Mouse (Mus musculus) intestine, embryonic 14.5 days (tissue): ENCODE measurements around the gene Kcnip3. TPM values are rescaled to one million over a fixed set of nuclear protein-coding genes. Genes with fewer than 3 reads are reported as not detected.

ENCODE experiments used
- ATAC-seq: fragments of 200-750 bp; cut with Nextera tagmentation; replicated peaks from 2 replicates; pipeline ENCODE4 v1.8.0; 2017; ENCODE audit warnings: low read depth, moderate number of reproducible peaks, moderate TSS enrichment, moderate library complexity; ENCODE audit not compliant: low FRiP score, low TSS enrichment
- DNase-seq: peaks from one replicate; pipeline ENCODE4 v3.0.0-alpha.2; 2018; ENCODE audit warnings: low spot score
- H3K27ac ChIP-seq: fragments of 300-500 bp; sonication (generic); 2 replicates; pipeline ENCODE4 v1.5.1; 2014; ENCODE audit warnings: low read depth, mild to moderate bottlenecking, control low read depth
- H3K27me3 ChIP-seq: fragments of 300-500 bp; sonication (generic); replicated peaks from 2 replicates; pipeline ENCODE4 v1.6.1; 2014; ENCODE audit warnings: low read length, control low read depth; ENCODE audit not compliant: control insufficient read depth, insufficient read depth
- H3K36me3 ChIP-seq: fragments of 300-500 bp; sonication (generic); 2 replicates; pipeline ENCODE4 v1.6.1; 2014; ENCODE audit warnings: low read length, control low read depth; ENCODE audit not compliant: control insufficient read depth, insufficient read depth
- H3K4me1 ChIP-seq: fragments of 300-500 bp; sonication (generic); replicated peaks from 2 replicates; pipeline ENCODE4 v1.6.1; 2014; ENCODE audit warnings: low read length, control low read depth, mixed read lengths; ENCODE audit not compliant: control insufficient read depth, insufficient read depth
- H3K4me2 ChIP-seq: fragments of 300-500 bp; sonication (generic); 2 replicates; pipeline ENCODE4 v1.6.1; 2014; ENCODE audit warnings: low read length
- H3K4me3 ChIP-seq: fragments of 300-500 bp; sonication (generic); 2 replicates; pipeline ENCODE4 v1.5.1; 2014; ENCODE audit warnings: low read depth, low read length, control low read depth, mixed read lengths
- H3K9ac ChIP-seq: fragments of 300-500 bp; sonication (generic); 2 replicates; pipeline ENCODE4 v1.6.1; 2014; ENCODE audit warnings: mild to moderate bottlenecking, low read length
- H3K9me3 ChIP-seq: fragments of 300-500 bp; sonication (generic); 2 replicates; pipeline ENCODE4 v1.6.1; 2016; ENCODE audit warnings: low read length, control low read depth; ENCODE audit not compliant: control insufficient read depth
- WGBS: fragments of 180-500 bp; shearing (Covaris S2); extraction: QIAGEN DNeasy Blood & Tissue Kit; methylation state at CpG from one replicate; pipeline ENCODE4 v1.1.7; 2014; 5-methylcytosine and 5-hydroxymethylcytosine counted together
- polyA plus RNA-seq: library from polyadenylated mRNA; unstranded; fragments of >200 nt; fragmentation: Nextera tagmentation; extraction: Ambion mirVana; gene quantifications from 2 replicates; pipeline ENCODE4 v1.2.1, GENCODE M21; 2014

Gene Kcnip3
- polyA plus RNA-seq, 1 experiment from 2014 or later, result 7.6 TPM

DNA sequence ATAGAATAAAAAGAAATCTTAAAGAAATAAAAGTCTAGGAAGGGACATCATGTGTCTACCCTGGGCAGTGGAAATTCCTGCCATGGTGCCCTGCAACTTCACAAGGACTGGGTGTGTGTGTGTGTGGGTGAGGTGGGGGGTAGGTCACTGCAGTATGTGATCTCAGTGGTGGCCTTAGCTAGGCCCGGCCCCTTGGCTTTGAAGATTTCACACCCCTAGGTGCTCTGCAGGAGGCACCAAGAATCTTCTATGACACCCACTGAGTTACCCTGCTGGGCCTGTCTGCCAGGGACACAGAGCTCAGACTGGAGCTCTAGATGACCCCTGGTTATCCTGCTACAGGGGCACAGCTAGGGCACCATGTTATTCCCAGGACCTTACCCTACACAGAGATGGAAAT is 25.6 kb downstream of the Kcnip3 start:
- ATAC-seq (no peak), DNase-seq (no peak)
- no peaks in the 10 kb centered on the region for H3K36me3 ChIP-seq
- H3K27me3 ChIP-seq, result no peaks in the 10 kb centered on the region
- WGBS, result 63% methylated on average over 1 of the region's 1 CpGs
- no peak overlapping the region for H3K27ac ChIP-seq
- no peaks in the 10 kb centered on the region for H3K4me1 ChIP-seq
- no peak overlapping the region for H3K4me3 ChIP-seq
- H3K9me3 ChIP-seq, result no peaks in the 10 kb centered on the region
- H3K9ac ChIP-seq, result no peak overlapping the region
- no peak overlapping the region for H3K4me2 ChIP-seq

DNA sequence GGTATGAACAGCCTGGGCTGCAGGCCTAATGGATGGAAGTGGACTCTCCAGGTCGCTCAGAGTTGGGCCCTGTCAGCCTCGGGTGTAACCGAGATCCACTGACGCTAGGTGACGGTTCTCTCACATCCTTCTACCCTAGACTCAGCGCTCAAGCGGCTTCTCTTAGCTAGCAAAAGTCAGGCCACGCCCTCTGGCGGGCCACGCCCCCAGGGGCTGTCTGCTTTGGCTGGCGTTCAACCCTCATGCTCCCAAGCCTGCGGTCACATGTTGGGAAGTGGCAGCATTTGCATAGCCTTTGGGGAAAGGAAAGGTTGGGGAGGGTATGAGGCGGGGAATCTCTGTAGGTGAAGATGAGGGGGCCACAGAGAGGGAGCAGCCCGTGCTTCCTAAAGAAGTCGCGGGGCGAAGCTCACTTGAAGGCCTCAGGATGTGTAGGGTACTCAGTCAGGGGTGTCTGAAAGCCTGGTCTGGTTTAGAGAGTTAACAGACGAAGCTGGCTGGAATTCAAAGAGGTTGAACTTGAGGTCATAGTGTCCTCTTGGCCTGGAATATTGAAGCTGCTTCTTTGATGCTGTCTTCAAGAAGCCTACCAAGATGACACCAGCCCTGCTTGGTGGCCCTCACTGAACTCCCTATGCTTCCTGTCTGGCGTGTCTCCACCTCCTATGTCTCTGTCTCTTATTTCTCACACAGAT is 37.3 kb downstream of the Kcnip3 start:
- DNase-seq (peak; percentile 86), ATAC-seq (peak; percentile 64)
- Histone ChIP-seq H3K27ac (no peak overlapping the region), H3K4me1 (peaks cover 11% of the 10 kb centered on the region), H3K9me3 (no peaks in the 10 kb centered on the region), H3K9ac (no peak overlapping the region), H3K36me3 (no peaks in the 10 kb centered on the region), H3K27me3 (peaks cover 56% of the 10 kb centered on the region), H3K4me3 (peak overlapping the region; percentile 26; the same call in 1 of the 2 replicates), H3K4me2 (peak overlapping the region; percentile 45)
- 6% methylated on average over 19 of the region's 19 CpGs for WGBS

DNA sequence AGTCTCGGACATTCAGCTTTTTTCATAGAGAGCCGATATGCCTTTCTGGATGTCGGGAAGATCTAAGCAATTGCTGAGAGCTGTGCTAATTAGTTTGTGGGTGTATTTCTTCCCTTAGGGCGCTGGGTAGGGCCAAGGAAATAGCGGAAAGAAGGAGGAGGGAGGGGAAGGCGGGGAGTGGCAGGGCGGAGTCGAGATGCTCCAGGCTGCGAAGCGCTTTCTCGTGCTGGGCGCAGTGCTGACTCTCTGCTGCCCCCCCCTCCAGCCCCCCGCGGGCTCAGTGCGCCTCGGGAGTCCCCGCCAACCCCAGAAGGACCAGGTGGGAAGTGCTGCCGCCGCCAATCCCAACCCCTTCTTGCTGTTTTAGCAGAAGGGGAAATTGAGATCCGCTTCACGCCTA is 38.9 kb downstream of the Kcnip3 start:
- WGBS, result 3% methylated on average over 10 of the region's 21 CpGs
- Histone ChIP-seq H3K4me3 (peak overlapping the region; percentile 47), H3K4me2 (peak overlapping the region; percentile 76), H3K27me3 (peaks cover 56% of the 10 kb centered on the region), H3K4me1 (peaks cover 11% of the 10 kb centered on the region), H3K9me3 (no peaks in the 10 kb centered on the region), H3K9ac (0 out of 2 replicates have a peak overlapping the region, but pooled peaks have one; percentile 3), H3K27ac (no peak overlapping the region), H3K36me3 (no peaks in the 10 kb centered on the region)
- DNase-seq, result no peak
- no peak for ATAC-seq

DNA sequence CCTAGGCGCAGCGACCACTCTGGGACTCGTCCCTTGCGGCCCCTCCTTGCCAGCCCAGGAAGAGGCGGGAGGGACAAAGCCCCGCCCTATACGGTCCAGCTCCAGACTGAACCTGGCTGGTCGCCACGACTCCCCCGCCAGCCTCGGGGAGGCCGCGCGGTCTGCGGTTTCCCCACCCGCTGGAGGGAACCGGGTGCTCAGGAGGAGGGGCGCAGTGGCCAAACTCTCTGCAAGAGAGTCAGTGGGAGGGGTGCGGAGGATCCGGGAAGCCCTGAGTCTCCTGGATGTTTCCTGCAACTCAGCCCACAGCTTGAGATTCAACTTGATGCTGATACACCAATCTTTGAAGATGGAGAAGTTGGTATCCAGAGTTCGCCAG is 39.4 kb downstream of the Kcnip3 start:
- DNase-seq (peak; percentile 83), ATAC-seq (peak; percentile 83)
- no peaks in the 10 kb centered on the region for H3K9me3 ChIP-seq
- peaks cover 11% of the 10 kb centered on the region for H3K4me1 ChIP-seq
- H3K36me3 ChIP-seq, result no peaks in the 10 kb centered on the region
- 0% methylated on average over 17 of the region's 21 CpGs for WGBS
- peaks cover 56% of the 10 kb centered on the region for H3K27me3 ChIP-seq
- H3K27ac ChIP-seq, result no peak overlapping the region
- H3K4me2 ChIP-seq, result peak overlapping the region; percentile 76
- 0 out of 2 replicates have a peak overlapping the region, but pooled peaks have one; percentile 1 for H3K9ac ChIP-seq
- H3K4me3 ChIP-seq, result peak overlapping the region; percentile 47

DNA sequence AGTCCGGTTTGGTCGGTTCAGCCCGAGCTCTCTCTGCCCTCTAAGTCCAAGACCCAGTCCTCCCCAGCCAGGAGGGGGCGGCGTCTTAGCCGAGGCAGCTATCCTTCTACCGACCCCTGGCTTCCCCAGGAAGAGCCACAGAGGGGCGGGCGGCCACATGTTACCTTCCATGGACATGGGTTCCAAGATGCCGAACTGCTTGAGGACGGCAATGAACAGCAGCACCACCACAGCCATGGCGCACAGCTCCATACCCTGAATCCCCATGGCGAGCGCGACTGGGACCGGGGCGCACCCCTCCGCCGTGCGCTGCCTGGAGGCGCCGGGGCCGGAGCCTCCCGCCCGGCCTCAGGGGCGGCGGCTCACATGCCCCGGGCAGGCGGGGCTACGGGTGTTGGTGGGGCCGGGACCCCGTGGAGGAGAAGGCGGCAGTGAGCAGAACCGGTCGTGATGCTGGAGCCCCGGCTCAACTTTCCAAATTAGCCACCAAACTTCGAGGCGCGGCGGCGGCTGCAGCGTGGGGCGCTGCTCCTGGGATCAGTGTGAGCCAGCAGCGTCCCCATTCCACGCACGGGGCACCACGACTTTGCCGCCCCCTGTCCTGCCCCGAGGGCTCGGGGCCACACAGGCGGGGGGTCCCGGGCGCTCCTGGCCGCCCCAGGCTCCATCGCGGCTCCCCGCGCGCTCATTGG is 39.9 kb downstream of the Kcnip3 start:
- Histone ChIP-seq H3K4me1 (peaks cover 11% of the 10 kb centered on the region), H3K36me3 (no peaks in the 10 kb centered on the region), H3K27ac (no peak overlapping the region), H3K9me3 (no peaks in the 10 kb centered on the region), H3K9ac (0 out of 2 replicates have a peak overlapping the region, but pooled peaks have one; percentile 1), H3K4me3 (peak overlapping the region; percentile 47), H3K4me2 (peak overlapping the region; percentile 76), H3K27me3 (peaks cover 56% of the 10 kb centered on the region)
- WGBS, result under 1% methylated on average over 57 of the region's 59 CpGs
- DNase-seq, result no peak
- ATAC-seq, result peak; percentile 48

DNA sequence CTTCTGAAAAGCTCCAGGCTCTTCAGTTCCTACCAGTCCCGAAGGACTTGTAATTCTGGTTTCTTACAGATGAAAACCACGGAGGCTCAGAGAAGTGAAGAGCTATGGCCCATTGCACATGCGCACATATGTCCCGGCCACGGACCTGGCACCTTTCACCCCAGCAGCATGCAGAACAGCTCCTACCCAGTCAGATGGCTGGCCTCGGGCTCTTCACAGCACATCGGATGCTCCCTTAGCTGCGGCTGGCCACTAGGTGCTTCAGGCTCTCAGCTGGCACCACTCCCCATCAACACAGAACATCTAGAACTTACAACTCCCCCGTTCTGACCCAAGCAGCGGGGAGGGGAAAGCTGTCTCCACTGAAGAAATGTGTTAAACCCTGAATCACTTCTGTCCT is 42.1 kb downstream of the Kcnip3 start:
- Histone ChIP-seq H3K27ac (no peak overlapping the region), H3K4me2 (no peak overlapping the region), H3K9me3 (no peaks in the 10 kb centered on the region), H3K27me3 (peaks cover 47% of the 10 kb centered on the region), H3K36me3 (no peaks in the 10 kb centered on the region), H3K4me3 (no peak overlapping the region), H3K4me1 (peaks cover 11% of the 10 kb centered on the region), H3K9ac (no peak overlapping the region)
- ATAC-seq, result no peak
- WGBS, result 62% methylated on average over 10 of the region's 10 CpGs
- DNase-seq, result no peak

GRCm38 (mm10) chr2:127479210-127479609 is 42.7 kb downstream of the Kcnip3 start:
- no peak overlapping the region for H3K4me2 ChIP-seq
- no peak for ATAC-seq
- H3K27ac ChIP-seq, result no peak overlapping the region
- H3K4me3 ChIP-seq, result no peak overlapping the region
- H3K9me3 ChIP-seq, result no peaks in the 10 kb centered on the region
- H3K9ac ChIP-seq, result no peak overlapping the region
- H3K36me3 ChIP-seq, result no peaks in the 10 kb centered on the region
- H3K4me1 ChIP-seq, result peaks cover 9% of the 10 kb centered on the region; the same call in 1 of the 2 replicates
- DNase-seq, result no peak
- peaks cover 42% of the 10 kb centered on the region for H3K27me3 ChIP-seq
- WGBS, result 72% methylated on average over 4 of the region's 4 CpGs

- 78% methylated on average over 3 of the region's 3 CpGs for WGBS
- DNase-seq, result no peak
- Histone ChIP-seq H3K36me3 (no peaks in the 10 kb centered on the region), H3K27ac (no peak overlapping the region), H3K9me3 (no peaks in the 10 kb centered on the region), H3K9ac (no peak overlapping the region), H3K4me1 (no peaks in the 10 kb centered on the region), H3K27me3 (no peaks in the 10 kb centered on the region), H3K4me3 (no peak overlapping the region), H3K4me2 (no peak overlapping the region)
- no peak for ATAC-seq
Measured at GRCm38 (mm10) chr2:127472279-127472678, 49.6 kb downstream of the Kcnip3 start.
